25 mouse cellular contexts compared by ENCODE assay signal in genomic region chr13:46753294-46753693, GRCm38 (mm10). TPM values are rescaled to one million over a fixed set of nuclear protein-coding genes. Genes with fewer than 3 reads are reported as not detected.
DNase-seq lines count a peak whose midpoint lies in the region; ATAC-seq and TF ChIP-seq lines count a peak whose summit lies in the region.
"Had no signal": no experiment of that assay in that cellular context is flagged by ENCODE, and none has a peak within 500 bp of the region (broad histone marks: within the 10 kb centered on the region; RNA-seq: fewer than 3 reads in every experiment).

No protein-coding gene starts in this region.

- H3K4me1 ChIP-seq in lung, embryonic 14.5 days (ENCODE audit: insufficient read depth): no peaks in the 10 kb centered on the region; the same call in 1 of the 2 replicates
- peaks cover 11% of the 10 kb centered on the region for H3K4me1 ChIP-seq in lung, embryonic 16.5 days (replicated peaks; ENCODE audit: control insufficient read depth, insufficient read depth, low read length)
- H3K4me1 ChIP-seq in lung, adult 2 months (ENCODE audit: control insufficient read depth, insufficient read depth, low read length): peaks cover 3% of the 10 kb centered on the region; the same call in 1 of the 2 replicates
- H3K4me1 ChIP-seq in E14TG2a.4 (replicated peaks; ENCODE audit: low read depth, low read length): peaks cover 45% of the 10 kb centered on the region
- H3K4me1 ChIP-seq: embryonic facial prominence, embryonic 13.5 days; embryonic facial prominence, embryonic 15.5 days; forebrain, embryonic 10.5 days; forebrain, embryonic 12.5 days had no signal

- H3K27ac ChIP-seq in lung, embryonic 14.5 days (ENCODE audit: low read depth): peak overlapping the region; percentile 51
- peak overlapping the region; percentile 73 for H3K27ac ChIP-seq in lung, embryonic 16.5 days (ENCODE audit: low read length)
- H3K27ac ChIP-seq: embryonic facial prominence, embryonic 13.5 days; embryonic facial prominence, embryonic 15.5 days; forebrain, embryonic 10.5 days; forebrain, embryonic 12.5 days had no signal

- 35% methylated on average over 5 of the region's 5 CpGs for WGBS in lung, embryonic 14.5 days
- 49% methylated on average over 5 of the region's 5 CpGs for whole genome bisulfite sequencing in lung, embryonic 16.5 days
- 54% methylated on average over 5 of the region's 5 CpGs for WGBS in lung, adult 2 months

- no peak overlapping the region for H3K9ac ChIP-seq in lung, embryonic 14.5 days
- no peak overlapping the region for H3K9ac ChIP-seq in lung, embryonic 16.5 days (ENCODE audit: low read length)
- H3K9ac ChIP-seq: embryonic facial prominence, embryonic 13.5 days; embryonic facial prominence, embryonic 15.5 days; forebrain, embryonic 12.5 days had no signal

- peaks cover 36% of the 10 kb centered on the region for H3K36me3 ChIP-seq in lung, embryonic 14.5 days (ENCODE audit: insufficient read depth)
- H3K36me3 ChIP-seq in lung, embryonic 16.5 days (ENCODE audit: control insufficient read depth, insufficient read depth, low read length): peaks cover 21% of the 10 kb centered on the region
- H3K36me3 ChIP-seq in E14TG2a.4 (ENCODE audit: insufficient read depth, low read length): peaks cover 20% of the 10 kb centered on the region

- peak; percentile 87 for ATAC-seq in lung, embryonic 14.5 days (ENCODE audit: insufficient read depth)
- ATAC-seq in lung, embryonic 16.5 days (ENCODE audit: low read depth): peak; percentile 79
- ATAC-seq: CD4-positive, CD25-positive, alpha-beta regulatory T cell, adult 4 months; forebrain, embryonic 14.5 days; forebrain, embryonic 16.5 days had no signal

- H3K27me3 ChIP-seq in lung, embryonic 14.5 days (ENCODE audit: insufficient read depth, low read length): no peaks in the 10 kb centered on the region
- no peaks in the 10 kb centered on the region for H3K27me3 ChIP-seq in lung, embryonic 16.5 days (ENCODE audit: control insufficient read depth, insufficient read depth, low read depth, low read length)
- H3K27me3 ChIP-seq in E14TG2a.4 (ENCODE audit: insufficient read depth, low read length): no peaks in the 10 kb centered on the region
- H3K27me3 ChIP-seq: CH12.LX; embryonic facial prominence, embryonic 13.5 days; embryonic facial prominence, embryonic 15.5 days; forebrain, embryonic 12.5 days had no signal

- peak; percentile 87 for DNase-seq in lung, embryonic 14.5 days
- DNase-seq in lung, postnatal 36 days: no peak
- DNase-seq in lung, adult 2 months: no peak
- DNase-seq: adrenal gland, adult 2 months; adrenal gland, postnatal 10 days; adrenal gland, postnatal 25 days; B cell, adult 2 months; cerebellum, adult 11 months; cerebellum, adult 18-20 months; cerebellum, adult 8-10 months; cerebellum, adult 9-11 months; cerebellum, postnatal 14 days; cerebellum, postnatal 36 days; embryo, embryonic 11 days had no signal

- no peaks in the 10 kb centered on the region for H3K9me3 ChIP-seq in lung, embryonic 14.5 days (ENCODE audit: low read depth, low read length)
- H3K9me3 ChIP-seq in lung, embryonic 16.5 days (ENCODE audit: control insufficient read depth, low read length): no peaks in the 10 kb centered on the region
- no peaks in the 10 kb centered on the region for H3K9me3 ChIP-seq in E14TG2a.4 (ENCODE audit: low read length)
- H3K9me3 ChIP-seq: embryonic facial prominence, embryonic 13.5 days; embryonic facial prominence, embryonic 15.5 days; forebrain, embryonic 10.5 days; forebrain, embryonic 12.5 days had no signal

- no peak overlapping the region for H3K4me2 ChIP-seq in lung, embryonic 14.5 days
- no peak overlapping the region for H3K4me2 ChIP-seq in lung, embryonic 16.5 days (ENCODE audit: low read depth, low read length)
- H3K4me2 ChIP-seq: embryonic facial prominence, embryonic 13.5 days; embryonic facial prominence, embryonic 15.5 days; forebrain, embryonic 12.5 days had no signal

- no peak for TF ChIP-seq CTCF in lung, embryonic 14.5 days (IDR thresholded peaks at IDR 0.05; ENCODE audit: low read depth)
- no peak for TF ChIP-seq CTCF in lung, adult 2 months (IDR thresholded peaks at IDR 0.05; ENCODE audit: insufficient read depth, low read length)
- TF ChIP-seq CTCF in E14TG2a.4 (conservative IDR thresholded peaks at IDR 0.05; ENCODE audit: low read length): no peak

- H3K4me3 ChIP-seq in lung, embryonic 14.5 days (ENCODE audit: low read depth, low read length): no peak overlapping the region
- H3K4me3 ChIP-seq in lung, embryonic 16.5 days (ENCODE audit: low read length): no peak overlapping the region
- no peak overlapping the region for H3K4me3 ChIP-seq in lung, adult 2 months (replicated peaks; ENCODE audit: extremely low read depth, low read depth, low read length)
- H3K4me3 ChIP-seq in E14TG2a.4 (replicated peaks; ENCODE audit: low read length): peak overlapping the region; percentile 62
- H3K4me3 ChIP-seq: embryonic facial prominence, embryonic 13.5 days; embryonic facial prominence, embryonic 15.5 days; erythroblast, embryonic 14.5 days; forebrain, embryonic 10.5 days; forebrain, embryonic 12.5 days had no signal

- no peak for TF ChIP-seq POLR2A in lung, adult 2 months (IDR thresholded peaks at IDR 0.05; ENCODE audit: borderline replicate concordance, extremely low read depth, low read depth, low read length)

RNA-seq across cellular contexts. Expression of gene Nup153, which starts 25.6 kb away (rescaled TPM):
- 42.3 and 42.8 TPM in 2 replicates for polyA plus RNA-seq in lung, embryonic 14.5 days (2014; fragmentation: Nextera tagmentation; extraction: Ambion mirVana)
- 18.1 and 20.6 TPM in 2 replicates for polyA plus RNA-seq in lung, embryonic 16.5 days (2015; fragmentation: Nextera tagmentation; extraction: Ambion mirVana)
- polyA plus RNA-seq in lung, adult 2 months (2012; rRNA removed): 58.8 and 70.4 TPM in 2 replicates
